Mouse (Mus musculus): ENCODE results near the gene Aplp2. TPM values are rescaled to one million over a fixed set of nuclear protein-coding genes. Genes with fewer than 3 reads are reported as not detected.
A peak's percentile ranks its signal among the peaks of the same experiment; 100 is the strongest.

Aplp2 gene
- polyA plus RNA-seq, 1 experiment from 2014 or later = 198 TPM

DNA sequence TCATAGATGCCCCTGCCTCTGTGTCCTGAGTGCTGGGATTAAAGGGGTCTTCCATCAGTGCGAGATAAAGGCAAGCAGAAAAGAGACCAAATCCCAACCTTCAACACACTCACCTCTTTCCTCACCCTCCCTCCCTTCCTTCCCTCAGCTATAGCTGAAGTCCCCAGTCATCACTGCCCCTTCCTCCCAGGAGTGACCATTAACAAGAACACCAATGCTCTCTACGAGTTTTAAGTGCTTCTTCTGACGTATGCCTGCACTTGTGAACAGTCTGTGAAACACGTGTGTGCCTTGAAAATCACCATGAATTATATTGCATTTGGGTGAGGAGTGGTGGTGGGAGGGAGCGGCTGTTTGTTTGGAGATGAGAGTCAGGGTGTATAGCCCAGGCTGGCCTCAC, 24.5 kb upstream of the Aplp2 start:
- Histone ChIP-seq H3K27me3 (ENCODE audit: control insufficient read depth, insufficient read depth, low read depth, low read length) (no peaks in the 10 kb centered on the region), H3K9me3 (replicated peaks; ENCODE audit: control insufficient read depth, low read length) (no peaks in the 10 kb centered on the region), H3K9ac (ENCODE audit: low read depth, low read length) (no peak overlapping the region), H3K36me3 (ENCODE audit: control insufficient read depth, insufficient read depth) (no peaks in the 10 kb centered on the region), H3K4me2 (ENCODE audit: low read depth, low read length) (no peak overlapping the region), H3K27ac (ENCODE audit: low read length) (no peak overlapping the region), H3K4me1 (ENCODE audit: control insufficient read depth, low read depth, low read length) (no peaks in the 10 kb centered on the region), H3K4me3 (ENCODE audit: low read depth, low read length) (no peak overlapping the region)
- no peak for ATAC-seq (ENCODE audit: low read depth)
- 63% methylated on average over 5 of the region's 5 CpGs for WGBS (ENCODE audit: insufficient replicate concordance)

- Histone ChIP-seq H3K4me2 (ENCODE audit: low read depth, low read length) (no peak overlapping the region), H3K27ac (ENCODE audit: low read length) (no peak overlapping the region)
Measured at GRCm38 (mm10) chr9:31235489-31235888, 23.9 kb upstream of the Aplp2 start.

GRCm38 (mm10) chr9:31235030-31235429, 23.4 kb upstream of the Aplp2 start:
- 50% methylated on average over 4 of the region's 4 CpGs for WGBS (ENCODE audit: insufficient replicate concordance)
- Histone ChIP-seq H3K9ac (ENCODE audit: low read depth, low read length) (no peak overlapping the region), H3K4me2 (ENCODE audit: low read depth, low read length) (no peak overlapping the region), H3K36me3 (ENCODE audit: control insufficient read depth, insufficient read depth) (no peaks in the 10 kb centered on the region), H3K27ac (ENCODE audit: low read length) (no peak overlapping the region), H3K4me3 (ENCODE audit: low read depth, low read length) (no peak overlapping the region), H3K27me3 (ENCODE audit: control insufficient read depth, insufficient read depth, low read depth, low read length) (no peaks in the 10 kb centered on the region), H3K4me1 (ENCODE audit: control insufficient read depth, low read depth, low read length) (no peaks in the 10 kb centered on the region), H3K9me3 (replicated peaks; ENCODE audit: control insufficient read depth, low read length) (no peaks in the 10 kb centered on the region)
- ATAC-seq (ENCODE audit: low read depth) = no peak

More at GRCm38 (mm10) chr9:31235489-31235888, 23.9 kb upstream of the Aplp2 start:
- Histone ChIP-seq H3K9me3 (replicated peaks; ENCODE audit: control insufficient read depth, low read length) (no peaks in the 10 kb centered on the region), H3K36me3 (ENCODE audit: control insufficient read depth, insufficient read depth) (no peaks in the 10 kb centered on the region), H3K4me1 (ENCODE audit: control insufficient read depth, low read depth, low read length) (no peaks in the 10 kb centered on the region), H3K27me3 (ENCODE audit: control insufficient read depth, insufficient read depth, low read depth, low read length) (no peaks in the 10 kb centered on the region), H3K4me3 (ENCODE audit: low read depth, low read length) (no peak overlapping the region), H3K9ac (ENCODE audit: low read depth, low read length) (no peak overlapping the region)
- 73% methylated on average over 9 of the region's 9 CpGs for WGBS (ENCODE audit: insufficient replicate concordance)
- ATAC-seq (ENCODE audit: low read depth) = no peak

DNA sequence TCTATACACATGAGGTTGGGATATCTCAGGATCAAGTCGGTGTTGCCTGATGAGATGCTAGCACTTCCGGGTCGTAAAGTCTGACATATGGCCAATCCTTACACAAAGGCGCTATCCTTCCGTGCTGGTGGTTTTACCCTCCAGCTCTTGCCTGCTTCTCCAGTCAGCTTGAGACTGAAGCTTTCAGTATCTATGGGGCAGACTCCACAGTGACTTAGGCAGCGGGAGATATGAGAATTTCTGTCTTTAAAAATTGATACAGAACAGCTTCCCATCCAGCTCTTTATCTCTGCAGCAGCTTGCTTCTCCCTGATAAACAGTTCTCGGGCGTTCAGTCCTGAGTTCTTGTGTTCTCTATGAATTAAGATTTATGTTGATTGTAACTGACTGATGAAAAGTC, 14.9 kb upstream of the Aplp2 start:
- Histone ChIP-seq H3K27ac (ENCODE audit: low read length) (peak overlapping the region; percentile 65; the same call in 1 of the 2 replicates), H3K4me1 (ENCODE audit: control insufficient read depth, low read depth, low read length) (peaks cover 19% of the 10 kb centered on the region), H3K36me3 (ENCODE audit: control insufficient read depth, insufficient read depth) (no peaks in the 10 kb centered on the region), H3K9ac (ENCODE audit: low read depth, low read length) (no peak overlapping the region), H3K4me3 (ENCODE audit: low read depth, low read length) (no peak overlapping the region; the same call in 1 of the 2 replicates), H3K27me3 (ENCODE audit: control insufficient read depth, insufficient read depth, low read depth, low read length) (peaks cover 1% of the 10 kb centered on the region; the same call in 1 of the 2 replicates), H3K4me2 (ENCODE audit: low read depth, low read length) (peak overlapping the region; percentile 19), H3K9me3 (replicated peaks; ENCODE audit: control insufficient read depth, low read length) (no peaks in the 10 kb centered on the region)
- 28% methylated on average over 8 of the region's 8 CpGs for WGBS (ENCODE audit: insufficient replicate concordance)
- ATAC-seq (ENCODE audit: low read depth) = peak; percentile 92

DNA sequence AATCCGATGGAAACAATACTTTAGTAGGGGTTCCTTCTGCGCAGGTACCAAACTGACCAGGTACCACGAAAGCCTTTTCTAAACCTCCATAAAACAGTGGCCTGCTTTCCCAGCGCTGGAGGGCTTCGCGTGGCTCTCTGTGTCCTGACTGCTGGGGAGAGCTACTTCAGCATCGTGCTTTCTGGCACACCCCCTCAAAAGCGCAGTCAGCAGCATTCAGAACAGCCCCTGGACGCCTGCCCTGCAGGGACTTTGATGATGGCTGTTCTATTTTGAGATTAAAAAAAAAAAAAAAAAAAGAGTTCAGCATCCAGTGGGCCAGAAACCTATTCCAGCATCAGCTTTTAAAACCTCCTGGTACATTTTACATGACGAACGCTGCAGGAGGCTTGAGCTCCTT, 14.2 kb upstream of the Aplp2 start:
- no peak overlapping the region for H3K27ac ChIP-seq (ENCODE audit: low read length)

DNA sequence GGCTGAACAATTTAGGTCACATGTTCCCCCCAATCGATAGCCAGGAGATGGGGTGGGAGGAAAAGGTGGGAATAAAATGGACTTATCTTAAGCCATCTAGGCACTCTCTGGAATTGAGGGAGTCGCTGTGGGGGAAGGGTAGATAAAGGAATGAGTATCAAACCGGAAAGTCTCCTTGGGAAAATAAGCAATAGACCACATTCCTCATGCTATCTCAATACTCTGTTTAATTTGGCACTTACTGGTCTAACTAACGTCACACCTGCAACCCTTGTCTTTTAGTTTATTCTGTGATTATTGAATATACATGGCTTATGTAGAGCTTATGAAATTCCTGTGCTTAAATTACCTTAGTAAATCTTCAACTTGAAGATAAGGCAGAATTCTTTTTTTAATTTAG, 11.9 kb upstream of the Aplp2 start:
- ATAC-seq (ENCODE audit: low read depth) = no peak
- H3K36me3 ChIP-seq (ENCODE audit: control insufficient read depth, insufficient read depth) = no peaks in the 10 kb centered on the region
- peaks cover 20% of the 10 kb centered on the region for H3K4me1 ChIP-seq (ENCODE audit: control insufficient read depth, low read depth, low read length)
- WGBS (ENCODE audit: insufficient replicate concordance) = 60% methylated on average over 4 of the region's 4 CpGs
- peaks cover 7% of the 10 kb centered on the region; the same call in 1 of the 2 replicates for H3K27me3 ChIP-seq (ENCODE audit: control insufficient read depth, insufficient read depth, low read depth, low read length)
- no peak overlapping the region for H3K4me2 ChIP-seq (ENCODE audit: low read depth, low read length)
- no peak overlapping the region for H3K4me3 ChIP-seq (ENCODE audit: low read depth, low read length)
- H3K27ac ChIP-seq (ENCODE audit: low read length) = no peak overlapping the region
- H3K9me3 ChIP-seq (replicated peaks; ENCODE audit: control insufficient read depth, low read length) = no peaks in the 10 kb centered on the region
- H3K9ac ChIP-seq (ENCODE audit: low read depth, low read length) = no peak overlapping the region

More for the DNA sequence above, 14.2 kb upstream of the Aplp2 start:
- H3K9ac ChIP-seq (ENCODE audit: low read depth, low read length) = no peak overlapping the region
- H3K4me1 ChIP-seq (ENCODE audit: control insufficient read depth, low read depth, low read length) = peaks cover 19% of the 10 kb centered on the region
- ATAC-seq (ENCODE audit: low read depth) = no peak
- no peaks in the 10 kb centered on the region for H3K9me3 ChIP-seq (replicated peaks; ENCODE audit: control insufficient read depth, low read length)
- peak overlapping the region; percentile 19 for H3K4me2 ChIP-seq (ENCODE audit: low read depth, low read length)
- no peaks in the 10 kb centered on the region for H3K36me3 ChIP-seq (ENCODE audit: control insufficient read depth, insufficient read depth)
- WGBS (ENCODE audit: insufficient replicate concordance) = 75% methylated on average over 11 of the region's 11 CpGs
- peaks cover 7% of the 10 kb centered on the region; the same call in 1 of the 2 replicates for H3K27me3 ChIP-seq (ENCODE audit: control insufficient read depth, insufficient read depth, low read depth, low read length)
- H3K4me3 ChIP-seq (ENCODE audit: low read depth, low read length) = no peak overlapping the region

GRCm38 (mm10) chr9:31221170-31221569, 9.6 kb upstream of the Aplp2 start:
- Histone ChIP-seq H3K36me3 (ENCODE audit: control insufficient read depth, insufficient read depth) (no peaks in the 10 kb centered on the region), H3K9ac (ENCODE audit: low read depth, low read length) (no peak overlapping the region), H3K9me3 (replicated peaks; ENCODE audit: control insufficient read depth, low read length) (no peaks in the 10 kb centered on the region), H3K4me1 (ENCODE audit: control insufficient read depth, low read depth, low read length) (peaks cover 19% of the 10 kb centered on the region), H3K4me2 (ENCODE audit: low read depth, low read length) (no peak overlapping the region), H3K27ac (ENCODE audit: low read length) (no peak overlapping the region), H3K27me3 (ENCODE audit: control insufficient read depth, insufficient read depth, low read depth, low read length) (peaks cover 7% of the 10 kb centered on the region; the same call in 1 of the 2 replicates), H3K4me3 (ENCODE audit: low read depth, low read length) (no peak overlapping the region)
- 38% methylated on average over 10 of the region's 10 CpGs for WGBS (ENCODE audit: insufficient replicate concordance)
- no peak for ATAC-seq (ENCODE audit: low read depth)

DNA sequence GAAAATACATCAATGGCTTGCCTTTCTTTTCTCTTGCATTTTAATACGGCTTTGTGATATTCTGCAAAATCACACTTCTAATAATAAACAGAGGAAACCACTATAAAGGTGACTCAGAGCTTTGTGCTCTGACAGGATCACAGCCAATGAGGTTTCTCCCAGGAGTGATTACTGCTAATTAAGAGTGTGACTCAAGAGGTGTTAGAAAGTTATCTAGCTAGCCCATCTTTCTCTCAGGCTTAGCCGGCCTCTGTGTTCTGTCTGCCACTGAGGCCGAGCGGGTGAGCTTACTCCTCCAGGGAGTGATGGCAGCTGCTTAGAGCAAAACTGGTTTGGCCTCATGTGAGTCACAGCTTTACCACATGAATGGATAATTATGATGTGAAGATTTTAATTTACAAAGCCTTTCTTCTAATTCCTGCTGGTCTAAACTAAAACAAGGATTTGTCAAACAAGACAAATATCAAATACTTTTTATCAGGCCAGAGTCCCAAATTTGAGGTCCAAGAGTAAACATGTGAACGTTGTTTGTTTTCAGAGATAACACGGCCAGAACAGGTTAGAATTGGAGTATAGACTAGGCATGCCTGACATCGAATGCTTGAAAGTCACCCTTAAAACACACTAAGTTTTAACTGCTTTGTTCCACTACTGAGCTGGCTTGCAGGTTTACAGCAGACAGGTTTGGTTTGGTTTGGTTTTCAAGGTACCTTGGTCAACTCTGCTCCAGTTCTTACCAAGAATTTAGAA, 6.2 kb upstream of the Aplp2 start:
- Histone ChIP-seq H3K9ac (ENCODE audit: low read depth, low read length) (no peak overlapping the region), H3K36me3 (ENCODE audit: control insufficient read depth, insufficient read depth) (no peaks in the 10 kb centered on the region), H3K4me1 (ENCODE audit: control insufficient read depth, low read depth, low read length) (peaks cover 12% of the 10 kb centered on the region), H3K4me2 (ENCODE audit: low read depth, low read length) (no peak overlapping the region), H3K9me3 (replicated peaks; ENCODE audit: control insufficient read depth, low read length) (no peaks in the 10 kb centered on the region), H3K27ac (ENCODE audit: low read length) (no peak overlapping the region), H3K4me3 (ENCODE audit: low read depth, low read length) (no peak overlapping the region), H3K27me3 (ENCODE audit: control insufficient read depth, insufficient read depth, low read depth, low read length) (peaks cover 7% of the 10 kb centered on the region; the same call in 1 of the 2 replicates)
- no peak for ATAC-seq (ENCODE audit: low read depth)
- 34% methylated on average over 7 of the region's 7 CpGs for WGBS (ENCODE audit: insufficient replicate concordance)

DNA sequence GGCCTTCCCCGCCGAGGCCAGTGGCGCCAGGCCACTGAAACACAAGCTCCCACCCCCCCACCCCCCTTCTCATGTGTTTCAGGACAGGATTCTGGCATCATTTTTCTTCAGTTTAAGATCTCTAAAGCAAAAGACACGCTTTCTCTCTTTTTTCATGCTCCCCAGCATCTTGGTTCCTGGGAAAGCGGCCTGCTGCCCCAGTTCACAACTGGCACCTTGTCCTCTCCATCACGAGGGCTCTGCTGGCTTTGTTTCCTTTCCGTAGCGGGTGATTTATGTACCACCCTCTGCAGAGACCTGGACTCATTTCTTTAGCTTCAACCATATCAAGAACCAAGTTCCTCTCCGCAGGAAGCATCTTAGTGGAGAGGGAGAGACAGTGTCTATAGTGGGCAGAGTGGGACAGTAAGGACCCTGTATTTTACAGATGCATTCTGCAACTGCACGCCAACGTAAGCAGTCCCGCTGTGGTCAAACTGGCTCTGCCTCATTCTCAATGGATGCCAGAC, 939 bp upstream of the Aplp2 start:
- no peak for ATAC-seq (ENCODE audit: low read depth)
- no peaks in the 10 kb centered on the region for H3K27me3 ChIP-seq (ENCODE audit: control insufficient read depth, insufficient read depth, low read depth, low read length)
- no peaks in the 10 kb centered on the region for H3K9me3 ChIP-seq (replicated peaks; ENCODE audit: control insufficient read depth, low read length)
- H3K4me3 ChIP-seq (ENCODE audit: low read depth, low read length) = peak overlapping the region; percentile 94
- 52% methylated on average over 12 of the region's 12 CpGs for whole genome bisulfite sequencing (ENCODE audit: insufficient replicate concordance)
- peaks cover 29% of the 10 kb centered on the region for H3K4me1 ChIP-seq (ENCODE audit: control insufficient read depth, low read depth, low read length)
- H3K4me2 ChIP-seq (ENCODE audit: low read depth, low read length) = peak overlapping the region; percentile 64
- no peaks in the 10 kb centered on the region for H3K36me3 ChIP-seq (ENCODE audit: control insufficient read depth, insufficient read depth)
- no peak overlapping the region for H3K27ac ChIP-seq (ENCODE audit: low read length)
- peak overlapping the region; percentile 55 for H3K9ac ChIP-seq (ENCODE audit: low read depth, low read length)

All from liver, embryonic 16.5 days (tissue).